Mouse (Mus musculus): Measurements from ENCODE around the gene Dlg5.
A peak's percentile ranks its signal among the peaks of the same experiment; 100 is the strongest.

Gene Dlg5

DNA sequence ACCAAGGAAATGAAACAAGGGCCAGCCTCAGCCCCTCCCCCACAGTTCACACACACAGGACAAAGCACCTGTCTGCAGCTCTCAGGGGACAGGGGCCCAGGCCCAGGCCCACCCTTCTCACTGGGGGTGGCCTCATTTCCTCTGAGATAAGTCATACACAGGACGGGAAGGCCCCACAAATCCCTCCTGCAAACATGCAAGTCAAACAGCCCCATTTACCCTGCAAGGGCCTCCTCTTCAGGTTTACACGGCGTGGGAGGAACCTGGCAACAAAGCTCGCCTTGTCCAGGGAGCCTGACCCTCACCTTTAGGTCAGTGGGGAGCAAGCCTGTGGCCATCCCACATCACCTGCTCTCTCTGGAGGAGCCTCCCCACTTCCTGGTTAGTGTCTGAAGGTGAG lies 60.2 kb downstream of the Dlg5 start:
- DNase-seq (ENCODE audit: low spot score in 2 of 2), result no peak

GRCm38 (mm10) chr14:24182955-24183354 lies 62.8 kb downstream of the Dlg5 start:
- no peak for DNase-seq (ENCODE audit: low spot score in 2 of 2)

- DNase-seq (ENCODE audit: low spot score in 2 of 2), result peak in 1 of 2 experiments; percentile 28
Observed at GRCm38 (mm10) chr14:24181811-24182506, 63.8 kb downstream of the Dlg5 start.

DNA sequence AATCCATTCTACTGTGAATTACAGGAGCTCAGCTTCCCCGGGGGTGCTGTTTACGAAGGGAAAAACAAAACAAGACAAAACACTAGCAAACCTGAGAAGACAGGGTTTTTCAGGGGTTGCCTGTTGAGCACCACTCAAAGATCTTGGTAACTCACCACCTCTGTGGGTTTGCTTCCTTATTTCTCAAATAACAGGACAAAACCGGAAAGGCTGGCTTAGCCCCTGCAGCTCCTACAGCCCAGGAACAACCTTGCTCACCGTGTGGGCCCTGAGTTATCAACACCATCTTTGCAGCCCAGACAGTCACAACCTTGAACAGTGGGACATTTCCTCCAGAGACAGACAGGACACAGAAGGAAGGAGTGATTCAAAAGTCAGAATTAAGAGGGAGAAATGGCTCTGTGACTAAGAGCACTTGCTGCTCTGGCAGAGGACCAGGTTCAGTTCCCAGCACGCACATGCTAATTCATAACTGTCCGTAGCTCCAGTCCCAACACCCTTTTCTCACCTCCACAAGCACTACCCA lies 66.2 kb downstream of the Dlg5 start:
- no peak for DNase-seq (ENCODE audit: low spot score in 2 of 2)

DNA sequence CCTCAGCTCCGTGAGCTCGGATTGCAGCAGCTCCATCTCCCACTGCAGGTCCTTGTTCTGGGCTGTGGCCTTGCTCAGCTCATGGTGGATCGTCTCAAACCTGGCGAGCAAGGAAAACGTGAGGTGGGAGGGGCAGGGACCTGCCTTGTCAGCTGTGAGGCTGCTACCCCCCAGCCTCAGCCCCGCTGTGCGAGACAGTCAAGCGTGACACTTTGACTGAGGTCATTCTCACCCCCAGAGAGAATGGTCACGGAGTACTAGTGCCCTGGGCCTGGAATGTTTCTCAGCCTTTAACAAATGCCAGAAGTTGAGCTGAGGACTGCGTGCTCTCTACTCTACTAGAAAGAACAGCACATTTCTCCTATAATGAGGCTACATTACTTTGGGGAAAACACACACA lies 69.1 kb downstream of the Dlg5 start:
- DNase-seq (ENCODE audit: low spot score in 2 of 2), result no peak

- no peak for DNase-seq (ENCODE audit: low spot score in 2 of 2)
Observed at GRCm38 (mm10) chr14:24173326-24173725, 72.4 kb downstream of the Dlg5 start.

- no peak for DNase-seq (ENCODE audit: low spot score in 2 of 2)
Observed at GRCm38 (mm10) chr14:24171639-24172311, 73.9 kb downstream of the Dlg5 start.

- DNase-seq (ENCODE audit: low spot score in 2 of 2), result no peak
Observed at GRCm38 (mm10) chr14:24166046-24166445, 79.7 kb downstream of the Dlg5 start.

DNA sequence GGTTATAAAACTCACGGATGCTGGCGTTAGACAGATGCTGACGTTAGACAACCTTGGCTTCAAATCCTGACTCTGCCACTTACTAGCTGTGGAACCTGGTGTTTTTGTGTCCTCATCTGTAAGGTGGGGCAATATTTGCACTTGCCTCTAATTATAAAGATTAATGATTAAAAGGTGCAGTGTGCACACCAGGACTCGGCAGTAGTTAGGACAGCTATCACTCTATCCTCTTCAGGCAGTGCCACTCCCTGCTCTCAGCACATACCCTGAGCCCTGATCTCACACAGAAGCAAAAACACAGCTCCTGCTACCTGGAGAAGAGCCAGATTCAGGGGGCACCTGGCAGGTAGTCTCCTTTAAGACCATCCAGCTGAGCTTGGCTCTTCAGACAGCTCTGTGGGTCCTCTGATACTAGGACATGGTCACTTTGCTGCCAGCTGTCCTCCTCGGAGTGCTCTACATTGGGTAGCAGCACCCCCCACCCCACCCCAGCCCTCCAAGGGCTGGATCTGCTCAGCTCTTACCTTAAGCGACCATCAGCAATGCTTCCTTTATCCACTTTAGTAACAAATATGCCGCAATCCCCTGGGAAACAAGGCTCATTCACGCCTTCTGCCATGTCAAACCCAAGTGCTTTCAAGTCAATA lies 80.9 kb downstream of the Dlg5 start:
- no peak for DNase-seq (ENCODE audit: low spot score in 2 of 2)

DNA sequence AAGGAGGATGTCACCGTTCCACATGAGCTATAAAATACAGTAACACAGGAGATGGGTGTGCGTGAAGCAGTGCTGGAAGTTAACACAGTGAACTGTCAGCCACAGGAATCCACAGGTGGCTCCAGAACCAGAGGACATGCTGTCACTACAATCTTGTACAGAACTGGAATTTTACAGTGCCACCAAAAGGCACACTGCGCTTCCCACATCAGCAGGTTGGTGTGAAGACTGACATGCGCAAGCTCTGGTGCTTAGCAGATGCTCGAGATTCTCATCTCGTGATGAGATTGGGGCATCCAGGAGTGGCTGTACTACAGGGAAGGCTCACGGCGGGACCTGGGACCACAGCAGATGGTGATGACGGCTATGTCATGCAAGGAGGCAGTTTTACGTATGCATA lies 82.9 kb downstream of the Dlg5 start:
- DNase-seq (ENCODE audit: low spot score in 2 of 2), result no peak

DNA sequence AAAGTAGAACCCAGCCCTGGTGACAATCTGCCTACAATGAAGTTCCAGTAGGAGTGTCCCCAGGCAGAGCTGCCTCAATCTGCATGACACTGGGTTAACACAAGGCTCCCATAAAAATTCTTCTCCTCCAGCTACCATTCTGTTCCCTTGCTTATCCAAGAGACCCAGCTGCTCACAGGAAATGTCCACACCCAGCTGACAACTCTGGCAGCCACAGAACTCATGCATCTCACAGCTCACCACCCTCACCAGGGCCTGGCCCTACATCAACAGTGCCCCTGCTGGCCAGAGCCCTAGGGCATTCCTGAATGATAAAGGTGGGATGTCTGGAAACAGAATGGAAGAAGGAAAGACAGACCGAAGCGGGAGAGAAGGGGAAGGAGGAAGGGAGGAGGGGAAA lies 96.8 kb downstream of the Dlg5 start:
- peak in 1 of 2 experiments; percentile 38 for DNase-seq (ENCODE audit: low spot score in 2 of 2)

DNA sequence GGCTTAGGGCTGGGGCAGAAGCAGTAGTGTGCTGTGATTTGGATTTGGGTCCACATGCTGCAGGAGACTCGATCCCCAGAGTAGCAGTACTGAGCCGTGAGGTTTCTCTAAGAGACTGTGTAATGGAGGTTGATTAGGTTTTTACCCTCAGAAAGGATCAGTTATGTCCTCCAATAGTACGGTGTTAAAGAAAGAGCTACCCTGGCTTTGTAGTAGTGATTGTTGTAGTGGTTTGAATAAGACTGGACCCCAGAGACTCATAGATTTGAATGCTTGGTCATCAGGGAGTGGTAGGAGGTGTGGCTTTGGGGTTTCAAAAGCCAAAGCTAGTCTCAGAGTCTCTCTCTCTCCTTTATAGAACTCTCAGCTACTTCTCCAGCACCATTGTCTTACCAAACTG lies 100.9 kb downstream of the Dlg5 start:
- DNase-seq (ENCODE audit: low spot score in 2 of 2), result no peak

DNA sequence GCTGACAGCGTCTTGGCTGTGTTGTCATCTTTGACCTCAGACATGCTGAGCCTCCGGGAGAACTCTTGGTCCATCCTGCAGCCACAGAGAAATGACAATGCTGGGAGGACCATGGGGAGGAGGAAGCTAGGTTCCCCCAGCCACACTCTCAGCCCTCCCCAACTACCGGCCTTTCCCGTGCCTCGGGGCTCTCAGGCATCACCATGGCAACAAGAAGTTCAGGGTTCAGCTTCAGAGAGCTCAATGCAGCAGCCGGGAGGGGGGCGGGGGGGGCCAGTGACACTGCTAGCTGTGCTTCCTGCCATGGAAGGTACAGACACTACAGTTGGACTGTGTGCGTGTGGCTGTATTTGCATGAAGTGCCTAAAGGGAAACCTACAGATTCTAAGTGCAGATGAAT lies 101.3 kb downstream of the Dlg5 start:
- no peak for DNase-seq (ENCODE audit: low spot score in 2 of 2)

DNA sequence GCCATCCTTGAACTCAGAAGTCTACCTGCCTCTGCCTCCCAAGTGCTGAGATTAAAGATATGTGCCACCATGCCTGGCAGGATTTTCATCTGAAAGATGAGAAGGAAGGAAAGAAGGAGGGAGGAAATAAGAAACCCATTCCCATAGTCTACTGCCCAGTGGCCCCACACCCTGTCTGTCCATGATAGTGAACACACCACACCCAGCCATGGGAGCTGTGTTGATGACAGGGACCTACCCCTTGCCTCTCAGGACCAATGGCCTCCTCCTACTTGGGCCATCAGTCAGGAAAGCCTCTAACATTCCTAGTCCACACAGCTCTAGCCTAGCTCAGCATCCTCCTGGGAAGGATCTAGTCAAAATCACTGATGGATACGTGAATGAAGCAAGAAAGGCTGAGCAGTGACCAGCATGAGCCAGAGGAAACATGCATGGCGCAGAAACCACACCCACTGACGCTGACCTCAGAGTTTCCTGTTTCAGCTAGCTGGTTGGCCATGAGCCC lies 102.7 kb downstream of the Dlg5 start:
- DNase-seq (ENCODE audit: low spot score in 2 of 2), result no peak

DNA sequence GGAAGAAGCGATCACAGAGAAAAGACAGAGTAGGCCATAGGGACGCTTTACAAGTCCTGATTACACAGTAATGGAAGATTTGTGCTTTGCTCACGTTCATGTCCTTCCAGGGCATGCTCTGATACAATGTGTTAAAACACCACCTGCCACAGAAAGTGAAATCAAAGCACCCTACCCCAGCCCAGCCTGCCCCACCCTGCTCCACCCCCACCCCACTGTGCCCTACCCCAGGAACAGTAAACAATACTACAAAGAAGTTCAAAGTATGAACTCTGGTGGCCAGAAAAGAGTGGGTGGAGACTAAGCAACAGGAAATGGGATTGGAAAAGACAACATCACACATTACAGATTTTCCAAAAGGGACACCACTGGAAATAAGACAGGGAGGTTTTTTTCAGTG lies 104.0 kb downstream of the Dlg5 start:
- DNase-seq (ENCODE audit: low spot score in 2 of 2), result no peak

GRCm38 (mm10) chr14:24140297-24140812 lies 105.4 kb downstream of the Dlg5 start:
- peak; percentile 72 to 76 for DNase-seq (ENCODE audit: low spot score in 2 of 2)

- DNase-seq (ENCODE audit: low spot score in 2 of 2), result peak in 1 of 2 experiments; percentile 59
Observed at GRCm38 (mm10) chr14:24136908-24137307, 108.8 kb downstream of the Dlg5 start.

GRCm38 (mm10) chr14:24134623-24135290 lies 111.0 kb downstream of the Dlg5 start:
- DNase-seq (ENCODE audit: low spot score in 2 of 2), result no peak

GRCm38 (mm10) chr14:24133801-24134200 lies 111.9 kb downstream of the Dlg5 start:
- DNase-seq (ENCODE audit: low spot score in 2 of 2), result no peak

DNA sequence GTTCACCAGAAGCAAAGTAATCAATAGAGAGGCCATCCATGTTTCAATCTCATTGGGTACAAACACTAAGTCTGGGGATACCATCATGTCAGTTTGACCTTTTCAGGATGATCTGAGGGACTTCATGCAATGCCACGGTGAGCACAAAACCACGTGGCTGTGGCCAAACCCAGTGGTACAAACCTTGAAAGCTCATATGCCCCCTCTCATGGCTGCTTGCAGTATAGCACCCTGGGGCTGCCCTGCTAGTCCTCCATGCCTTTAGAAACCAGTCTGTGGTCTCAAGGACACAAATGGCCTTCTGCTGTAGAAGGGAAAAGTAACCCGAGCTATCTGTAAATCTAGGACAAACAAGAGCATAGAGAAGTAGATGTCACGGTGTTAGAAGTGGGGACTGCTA lies 113.6 kb downstream of the Dlg5 start:
- peak in 1 of 2 experiments; percentile 45 for DNase-seq (ENCODE audit: low spot score in 2 of 2)

GRCm38 (mm10) chr14:24125069-24125468 lies 120.7 kb downstream of the Dlg5 start:
- DNase-seq (ENCODE audit: low spot score in 2 of 2), result no peak

GRCm38 (mm10) chr14:24124171-24124570 lies 121.5 kb downstream of the Dlg5 start:
- DNase-seq (ENCODE audit: low spot score in 2 of 2), result no peak

Measured in spleen, postnatal 4 days (tissue).